Mouse (Mus musculus) limb, embryonic 13.5 days (tissue): ENCODE results near the gene Olfr558. TPM values are rescaled to one million over a fixed set of nuclear protein-coding genes. Genes with fewer than 3 reads are reported as not detected.

ENCODE experiments used
- ATAC-seq: fragments of 200-750 bp; cut with Nextera tagmentation; 2 replicates; pipeline ENCODE4 v1.8.0; 2017; ENCODE audit warnings: low read depth, moderate number of reproducible peaks, moderate TSS enrichment; ENCODE audit not compliant: low FRiP score
- H3K27ac ChIP-seq: fragments of 300-500 bp; sonication (generic); 2 replicates; pipeline ENCODE4 v1.5.1; 2015; ENCODE audit warnings: inconsistent platforms, mild to moderate bottlenecking, moderate library complexity
- H3K27me3 ChIP-seq: fragments of 300-500 bp; sonication (generic); 2 replicates; pipeline ENCODE4 v1.6.1; 2015; ENCODE audit warnings: mild to moderate bottlenecking, inconsistent platforms
- H3K36me3 ChIP-seq: fragments of 300-500 bp; sonication (generic); 2 replicates; pipeline ENCODE4 v1.6.1; 2015; ENCODE audit warnings: inconsistent platforms, mild to moderate bottlenecking, moderate library complexity
- H3K4me1 ChIP-seq: fragments of 300-500 bp; sonication (generic); 2 replicates; pipeline ENCODE4 v1.6.1; 2015; ENCODE audit warnings: inconsistent platforms
- H3K4me2 ChIP-seq: fragments of 300-500 bp; sonication (generic); replicated peaks from 2 replicates; pipeline ENCODE4 v1.6.1; 2015; ENCODE audit warnings: inconsistent platforms, mild to moderate bottlenecking, moderate library complexity
- H3K4me3 ChIP-seq: fragments of 300-500 bp; sonication (generic); 2 replicates; pipeline ENCODE4 v1.5.1; 2015; ENCODE audit warnings: moderate library complexity, mild to moderate bottlenecking, inconsistent platforms
- H3K9ac ChIP-seq: fragments of 300-500 bp; sonication (generic); 2 replicates; pipeline ENCODE4 v1.6.1; 2015; ENCODE audit warnings: mild to moderate bottlenecking, inconsistent platforms
- H3K9me3 ChIP-seq: fragments of 300-500 bp; sonication (generic); 2 replicates; pipeline ENCODE4 v1.6.1; 2016; ENCODE audit warnings: inconsistent platforms
- WGBS: fragments of 180-500 bp; shearing (Covaris S2); methylation state at CpG from one replicate; pipeline ENCODE4 v1.1.7; 2015; 5-methylcytosine and 5-hydroxymethylcytosine counted together
- polyA plus RNA-seq: library from polyadenylated mRNA; unstranded; fragments of >200 nt; fragmentation: Nextera tagmentation; extraction: Ambion mirVana; gene quantifications from 2 replicates; pipeline ENCODE4 v1.2.1, GENCODE M21; 2015

The Olfr558 gene
- polyA plus RNA-seq, 1 experiment from 2014 or later = 0.17 TPM

DNA sequence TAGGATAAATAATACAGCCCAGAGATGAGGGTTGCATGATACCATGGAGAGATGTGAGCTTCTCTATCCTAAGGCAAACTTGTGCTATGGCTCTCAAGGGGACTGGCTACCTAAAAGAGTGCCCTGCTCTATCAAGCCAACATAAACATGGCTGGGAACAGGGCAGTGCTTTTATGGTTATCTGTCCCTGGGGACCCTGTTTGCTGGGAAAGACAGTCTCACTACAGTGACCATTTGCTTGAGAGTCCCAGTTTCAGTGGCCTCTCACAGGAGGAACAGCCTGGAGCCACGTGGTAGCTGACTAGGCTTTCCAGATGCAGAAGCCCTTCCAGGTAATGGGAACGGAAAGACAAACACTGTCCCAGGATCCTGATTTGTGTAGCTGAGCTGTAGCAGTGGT, 35.7 kb downstream of the Olfr558 start:
- H3K9me3 ChIP-seq = no peaks in the 10 kb centered on the region
- no peak overlapping the region for H3K27ac ChIP-seq
- H3K4me1 ChIP-seq = no peaks in the 10 kb centered on the region
- WGBS = 27% methylated on average over 2 of the region's 2 CpGs
- H3K27me3 ChIP-seq = no peaks in the 10 kb centered on the region
- no peak overlapping the region for H3K4me2 ChIP-seq
- no peak overlapping the region for H3K4me3 ChIP-seq
- H3K9ac ChIP-seq = no peak overlapping the region
- ATAC-seq = no peak
- H3K36me3 ChIP-seq = no peaks in the 10 kb centered on the region

DNA sequence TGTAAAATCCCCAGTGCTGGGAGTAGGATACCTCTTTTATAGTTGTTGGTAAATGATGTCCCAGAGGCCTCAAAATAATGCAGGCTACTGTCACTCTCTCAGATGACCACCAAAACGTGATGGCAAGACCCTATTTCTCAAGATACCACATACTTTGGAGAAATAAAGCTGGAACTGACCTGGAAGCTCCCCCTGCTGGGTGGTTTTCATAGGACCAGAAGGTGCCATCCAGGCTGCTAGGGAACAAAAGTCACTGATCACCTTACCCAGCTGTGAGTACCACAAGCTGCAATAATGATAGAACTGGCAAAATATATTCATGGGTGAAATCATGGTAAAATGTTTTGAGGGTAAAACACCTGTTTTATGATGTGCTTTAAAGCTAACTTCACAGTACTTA, 50.1 kb downstream of the Olfr558 start:
- ATAC-seq = no peak
- H3K4me2 ChIP-seq = no peak overlapping the region
- no peaks in the 10 kb centered on the region for H3K36me3 ChIP-seq
- no peaks in the 10 kb centered on the region for H3K4me1 ChIP-seq
- H3K27ac ChIP-seq = no peak overlapping the region
- no peaks in the 10 kb centered on the region for H3K9me3 ChIP-seq
- H3K9ac ChIP-seq = no peak overlapping the region
- WGBS = 11% methylated on average over 1 of the region's 1 CpGs
- H3K27me3 ChIP-seq = no peaks in the 10 kb centered on the region
- H3K4me3 ChIP-seq = no peak overlapping the region

DNA sequence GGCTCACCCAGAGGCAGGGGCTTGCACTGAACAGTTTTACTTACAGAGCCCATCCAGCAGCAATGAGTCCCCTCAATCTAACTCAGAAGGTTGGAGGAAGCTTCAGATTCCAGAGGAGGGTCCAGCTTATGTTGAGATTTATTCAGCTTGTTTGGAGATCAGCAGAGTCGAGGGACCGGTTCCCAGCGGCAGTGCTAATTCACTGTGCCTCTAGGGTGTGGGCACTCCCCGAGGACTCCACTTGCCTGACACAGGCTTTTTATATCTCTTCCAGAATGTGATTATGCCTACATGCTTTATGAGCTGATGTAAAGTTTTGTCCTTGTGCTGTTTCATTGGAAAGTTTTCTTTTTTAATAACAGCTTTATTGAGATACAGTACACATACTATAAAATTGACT, 57.3 kb downstream of the Olfr558 start, which contains the start of the genes Olfr560 and Olfr78:
Olfr560 (minus strand) TSS at position 101 of the 400 bp plus-strand sequence.
Olfr78 (minus strand) TSS at position 206 of the 400 bp plus-strand sequence.
- H3K4me2 ChIP-seq = no peak within 1 kb of the TSS
- H3K27ac ChIP-seq = no peak within 1 kb of the TSS
- no peaks in the 10 kb centered on the region for H3K27me3 ChIP-seq
- H3K9me3 ChIP-seq = no peaks in the 10 kb centered on the region
- ATAC-seq = no peak
- H3K36me3 ChIP-seq = no peaks in the 10 kb centered on the region
- WGBS = 67% methylated on average over 4 of the region's 4 CpGs
- no peak within 1 kb of the TSS for H3K9ac ChIP-seq
- H3K4me3 ChIP-seq = no peak within 1 kb of the TSS
- no peaks in the 10 kb centered on the region for H3K4me1 ChIP-seq

Other genes starting within 250 kb of the Olfr558 start
- gene Olfr543, start 220.5 kb upstream of the Olfr558 start, polyA plus RNA-seq = 0.45 TPM in 1 of 2 replicates, not detected in the other
- 0.11 and 0.13 TPM in 2 replicates for gene Olfr544, start 213.9 kb upstream of the Olfr558 start, polyA plus RNA-seq
- gene Olfr545, start 202.6 kb upstream of the Olfr558 start, polyA plus RNA-seq = not detected in 2 replicates
- gene Olfr547, start 167.5 kb upstream of the Olfr558 start, polyA plus RNA-seq = not detected in 2 replicates
- not detected in 2 replicates for gene Olfr548-ps1, start 161.3 kb upstream of the Olfr558 start, polyA plus RNA-seq
- gene Olfr549, start 152.3 kb upstream of the Olfr558 start, polyA plus RNA-seq = not detected in 2 replicates
- gene Trim21, start 136.7 kb upstream of the Olfr558 start, polyA plus RNA-seq = 0.23 and 0.52 TPM in 2 replicates
- not detected in 2 replicates for gene Olfr550, start 130.8 kb upstream of the Olfr558 start, polyA plus RNA-seq
- gene Olfr551, start 110.3 kb upstream of the Olfr558 start, polyA plus RNA-seq = not detected in 2 replicates
- not detected in 2 replicates for gene Olfr552, start 104.4 kb upstream of the Olfr558 start, polyA plus RNA-seq
- not detected in 2 replicates for gene Olfr553, start 84.0 kb upstream of the Olfr558 start, polyA plus RNA-seq
- not detected in 2 replicates for gene Olfr554, start 63.8 kb upstream of the Olfr558 start, polyA plus RNA-seq
- gene Olfr555, start 43.4 kb upstream of the Olfr558 start, polyA plus RNA-seq = not detected in 2 replicates
- gene Olfr556, start 37.3 kb upstream of the Olfr558 start, polyA plus RNA-seq = not detected in 2 replicates
- 17.0 and 19.9 TPM in 2 replicates for gene Trim68, start 14.9 kb upstream of the Olfr558 start, polyA plus RNA-seq
- not detected in 2 replicates for gene Olfr557, start 6.3 kb upstream of the Olfr558 start, polyA plus RNA-seq
- gene Olfr33, start 16.9 kb downstream of the Olfr558 start, polyA plus RNA-seq = not detected in 2 replicates
- gene Olfr559, start 25.3 kb downstream of the Olfr558 start, polyA plus RNA-seq = not detected in 2 replicates
- not detected in 2 replicates for gene Olfr560, start 57.2 kb downstream of the Olfr558 start, polyA plus RNA-seq
- not detected in 2 replicates for gene Olfr78, start 57.3 kb downstream of the Olfr558 start, polyA plus RNA-seq
- gene Olfr561, start 69.0 kb downstream of the Olfr558 start, polyA plus RNA-seq = not detected in 2 replicates
- not detected in 2 replicates for gene Olfr564, start 101.3 kb downstream of the Olfr558 start, polyA plus RNA-seq
- not detected in 2 replicates for gene Olfr566, start 156.6 kb downstream of the Olfr558 start, polyA plus RNA-seq
- gene Olfr568, start 174.9 kb downstream of the Olfr558 start, polyA plus RNA-seq = not detected in 2 replicates
- gene Olfr569, start 188.7 kb downstream of the Olfr558 start, polyA plus RNA-seq = not detected in 2 replicates
- not detected in 2 replicates for gene Olfr570, start 192.4 kb downstream of the Olfr558 start, polyA plus RNA-seq
- not detected in 2 replicates for gene Olfr571, start 215.3 kb downstream of the Olfr558 start, polyA plus RNA-seq
- gene Olfr572, start 222.2 kb downstream of the Olfr558 start, polyA plus RNA-seq = not detected in 2 replicates
- gene Olfr573-ps1, start 240.4 kb downstream of the Olfr558 start, polyA plus RNA-seq = not detected in 2 replicates
- gene Olfr574, start 246.3 kb downstream of the Olfr558 start, polyA plus RNA-seq = not detected in 2 replicates